Mouse (Mus musculus) spleen, adult 2 months (tissue): ENCODE data around the gene Usp24.

Experiments used
- CTCF ChIP-seq: fragments of 200-500 bp; IDR thresholded peaks from 2 replicates; pipeline ENCODE4 v1.5.1; 2011; ENCODE audit warnings: mild to moderate bottlenecking, inconsistent platforms; ENCODE audit not compliant: insufficient read depth, insufficient read length, insufficient replicate concordance; ENCODE audit errors: extremely low read depth
- POLR2A ChIP-seq: fragments of 200-500 bp; IDR thresholded peaks from 2 replicates; pipeline ENCODE4 v1.6.1; 2011; ENCODE audit warnings: low read depth, low read length, inconsistent platforms

DNA sequence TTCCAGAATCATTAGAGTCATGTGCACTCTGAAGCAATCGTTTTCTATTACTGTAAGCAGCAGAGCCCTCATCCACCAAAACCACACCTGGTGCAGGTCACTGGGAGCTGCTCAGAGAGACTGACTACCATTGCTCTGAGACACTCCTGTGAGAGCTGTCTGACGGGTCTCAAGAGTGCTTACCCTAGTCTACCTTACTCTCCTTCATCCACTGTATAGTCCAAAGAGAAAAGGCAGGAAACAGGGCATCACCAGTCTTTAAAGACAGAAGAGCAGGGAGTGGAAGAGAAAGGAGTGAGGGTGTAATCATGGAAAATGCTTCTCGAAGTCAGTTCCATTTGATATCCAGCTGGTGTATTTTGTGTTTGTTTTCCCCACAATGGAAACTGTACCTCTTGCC, 103.2 kb downstream of the Usp24 start:
- TF ChIP-seq POLR2A (no peak), CTCF (no peak)
